Mouse (Mus musculus) olfactory bulb, adult 2 months (tissue): ENCODE data around the gene Gpr89.

Source experiments
- CTCF ChIP-seq: fragments of 200-500 bp; IDR thresholded peaks from 2 replicates; pipeline ENCODE4 v1.5.1; 2012; ENCODE audit warnings: low read depth, mild to moderate bottlenecking, low read length, moderate library complexity; ENCODE audit not compliant: insufficient read depth
- POLR2A ChIP-seq: fragments of 200-500 bp; IDR thresholded peaks from 2 replicates; pipeline ENCODE4 v1.6.1; 2012; ENCODE audit warnings: mild to moderate bottlenecking, low read depth, low read length, moderate library complexity; ENCODE audit not compliant: insufficient read depth

DNA sequence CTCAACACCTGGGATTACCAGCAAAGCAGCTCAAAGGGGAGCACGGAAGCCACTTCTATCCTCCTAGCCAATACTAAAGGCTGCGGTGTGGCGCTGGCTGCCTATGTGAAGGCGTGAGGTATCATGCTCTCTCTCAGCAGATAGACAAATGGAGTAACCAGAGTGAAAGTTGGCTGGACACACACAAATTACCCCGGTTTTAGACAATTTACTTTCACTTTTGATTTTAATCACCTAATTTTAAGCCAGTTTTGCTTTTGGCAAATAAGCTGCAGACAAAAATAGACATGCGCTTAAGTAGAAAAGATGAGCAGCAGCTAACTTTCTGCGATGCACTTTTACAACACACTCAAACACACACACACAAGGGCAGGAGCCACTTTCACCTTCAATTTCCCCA, 21.5 kb downstream of the Gpr89 start:
- no peak for TF ChIP-seq CTCF
- no peak for TF ChIP-seq POLR2A
